Mouse (Mus musculus): ENCODE data around the gene Sun2.

DNA sequence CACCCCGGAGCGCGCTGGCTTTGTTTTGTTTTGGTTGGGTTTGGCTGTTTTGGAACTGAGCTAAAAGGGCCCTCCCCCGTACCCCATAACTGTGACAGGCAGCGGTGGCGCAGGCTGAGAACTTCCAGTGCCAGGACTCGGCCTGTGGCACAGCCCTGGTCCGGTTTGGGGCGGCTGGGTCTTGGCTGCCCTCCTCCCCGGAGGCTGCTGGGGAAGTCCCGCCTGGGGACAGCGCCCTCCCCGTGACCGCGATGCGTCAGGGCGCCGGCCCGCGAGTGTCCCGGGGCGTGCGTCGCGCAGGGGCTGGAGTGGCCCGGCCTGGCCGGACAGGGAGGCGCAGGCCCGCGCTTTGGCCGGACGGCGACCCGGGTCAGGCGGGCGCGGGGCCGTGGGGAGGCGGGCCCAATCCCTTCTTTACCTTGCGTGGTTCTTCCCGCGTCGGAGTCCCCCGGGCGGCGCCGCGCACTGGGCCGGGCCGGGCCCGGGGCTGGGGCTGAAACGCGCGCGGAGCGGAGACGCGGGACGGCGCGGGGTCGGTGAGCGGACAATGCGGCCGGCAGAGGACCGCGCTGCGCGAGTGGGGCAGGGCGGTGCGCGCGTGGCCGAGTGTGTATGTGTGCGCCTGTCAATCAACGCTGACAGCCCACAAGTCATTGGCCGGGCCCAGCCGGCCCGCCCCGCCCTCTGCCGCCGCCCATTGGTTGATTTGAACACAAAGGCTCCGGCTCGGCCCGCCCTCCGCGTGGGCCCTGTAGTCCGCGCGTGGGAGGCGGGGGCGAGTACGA, at the start of gene Sun2:
- TF ChIP-seq EP300 (IDR thresholded peaks at IDR 0.05; ENCODE audit: low read depth) (no peak), CTCF (IDR thresholded peaks at IDR 0.05; ENCODE audit: low read depth) (no peak)

Measured in liver, postnatal 0 days (tissue).